Mouse (Mus musculus) liver (tissue): ENCODE data around the gene Olfr1123.
"Not testable (repeated sequence)": the region's sequence is repeated elsewhere in the genome, so short reads cannot be mapped to it uniquely, and the experiment has no call there.

Experiments used
- DNase-seq: peaks from one replicate; pipeline ENCODE4 v3.0.0-alpha.2; 2020; ENCODE audit warnings: mixed read lengths

Gene Olfr1123

GRCm38 (mm10) chr2:87416335-87416734 is at the start of gene Olfr1123:
Gene Olfr1123 (plus strand): TSS chr2:87416635.
- no peak for DNase-seq

- no peak for DNase-seq
Measured at GRCm38 (mm10) chr2:87369595-87369994, 46.8 kb upstream of the Olfr1123 start, which contains the start of gene Olfr1121. Gene Olfr1121 (plus strand): TSS chr2:87369895.

GRCm38 (mm10) chr2:87371726-87372125 is 44.7 kb upstream of the Olfr1123 start:
- DNase-seq: no peak

GRCm38 (mm10) chr2:87383935-87384334 is 32.5 kb upstream of the Olfr1123 start:
- DNase-seq: no peak

GRCm38 (mm10) chr2:87385549-87385948 is 30.9 kb upstream of the Olfr1123 start, which contains the start of gene Olfr1122:
Gene Olfr1122 (plus strand): TSS chr2:87385849.
- DNase-seq: no peak

- not testable (repeated sequence) for DNase-seq
Measured at GRCm38 (mm10) chr2:87393605-87394004, 22.8 kb upstream of the Olfr1123 start.

- not testable (repeated sequence) for DNase-seq
Measured at GRCm38 (mm10) chr2:87394686-87395085, 21.7 kb upstream of the Olfr1123 start.

- no peak for DNase-seq
Measured at GRCm38 (mm10) chr2:87429975-87430374, 13.5 kb downstream of the Olfr1123 start, which contains the start of gene Olfr1124. Gene Olfr1124 (plus strand): TSS chr2:87430275.

- DNase-seq: no peak
Measured at GRCm38 (mm10) chr2:87437731-87438130, 21.3 kb downstream of the Olfr1123 start.

GRCm38 (mm10) chr2:87453662-87454061 is 37.2 kb downstream of the Olfr1123 start, which contains the start of gene Olfr1126:
Gene Olfr1126 (plus strand): TSS chr2:87453962.
- DNase-seq: no peak

GRCm38 (mm10) chr2:87461769-87462168 is 45.3 kb downstream of the Olfr1123 start:
- no peak for DNase-seq
